Mouse (Mus musculus): ENCODE data around the gene Ddb1. TPM values are rescaled to one million over a fixed set of nuclear protein-coding genes. Genes with fewer than 3 reads are reported as not detected.

Gene Ddb1
- total RNA-seq, 2 experiments from 2014 or later = 214 to 303 TPM

GRCm38 (mm10) chr19:10589127-10589857 lies 15.8 kb upstream of the Ddb1 start:
- DNase-seq (ENCODE audit: low spot score in 2 of 2) = no peak

GRCm38 (mm10) chr19:10590301-10590700 lies 14.8 kb upstream of the Ddb1 start:
- no peak for DNase-seq (ENCODE audit: low spot score in 2 of 2)

- DNase-seq (ENCODE audit: low spot score in 2 of 2) = no peak
Measured at GRCm38 (mm10) chr19:10591659-10592377, 13.3 kb upstream of the Ddb1 start.

GRCm38 (mm10) chr19:10598188-10598587 lies 6.9 kb upstream of the Ddb1 start:
- no peak for DNase-seq (ENCODE audit: low spot score in 2 of 2)

GRCm38 (mm10) chr19:10599648-10600047 lies 5.5 kb upstream of the Ddb1 start:
- DNase-seq (ENCODE audit: low spot score in 2 of 2) = no peak

- no peak for DNase-seq (ENCODE audit: low spot score in 2 of 2)
Measured at GRCm38 (mm10) chr19:10602247-10602769, 2.8 kb upstream of the Ddb1 start.

- peak; percentile 81 to 89 for DNase-seq (ENCODE audit: low spot score in 2 of 2)
Measured at GRCm38 (mm10) chr19:10602787-10603186, 2.3 kb upstream of the Ddb1 start.

- no peak for DNase-seq (ENCODE audit: low spot score in 2 of 2)
Measured at GRCm38 (mm10) chr19:10603660-10604523, 1.2 kb upstream of the Ddb1 start.

- no peak for DNase-seq (ENCODE audit: low spot score in 2 of 2)
Measured at GRCm38 (mm10) chr19:10604534-10604933, 593 bp upstream of the Ddb1 start.

GRCm38 (mm10) chr19:10605901-10606622 lies 935 bp downstream of the Ddb1 start:
- no peak for DNase-seq (ENCODE audit: low spot score in 2 of 2)

GRCm38 (mm10) chr19:10608573-10609240 lies 3.6 kb downstream of the Ddb1 start:
- no peak for DNase-seq (ENCODE audit: low spot score in 2 of 2)

GRCm38 (mm10) chr19:10634106-10634871 lies 29.2 kb downstream of the Ddb1 start, which contains the start of gene Vwce:
TSS of gene Vwce (plus strand) at chr19:10634213.
- peak; percentile 47 to 51 for DNase-seq (ENCODE audit: low spot score in 2 of 2)

GRCm38 (mm10) chr19:10634872-10635318 lies 29.8 kb downstream of the Ddb1 start:
- peak in 1 of 2 experiments; percentile 28 for DNase-seq (ENCODE audit: low spot score in 2 of 2)

GRCm38 (mm10) chr19:10637840-10638239 lies 32.7 kb downstream of the Ddb1 start:
- DNase-seq (ENCODE audit: low spot score in 2 of 2) = no peak

GRCm38 (mm10) chr19:10640080-10640479 lies 35.0 kb downstream of the Ddb1 start:
- no peak for DNase-seq (ENCODE audit: low spot score in 2 of 2)

- DNase-seq (ENCODE audit: low spot score in 2 of 2) = no peak
Measured at GRCm38 (mm10) chr19:10640589-10641378, 35.7 kb downstream of the Ddb1 start.

- no peak for DNase-seq (ENCODE audit: low spot score in 2 of 2)
Measured at GRCm38 (mm10) chr19:10645616-10646015, 40.5 kb downstream of the Ddb1 start.

GRCm38 (mm10) chr19:10648156-10648555 lies 43.0 kb downstream of the Ddb1 start:
- no peak for DNase-seq (ENCODE audit: low spot score in 2 of 2)

All from adrenal gland, adult 18-20 months (tissue).